Mouse (Mus musculus): ENCODE results near the gene Igfn1. TPM values are rescaled to one million over a fixed set of nuclear protein-coding genes. Genes with fewer than 3 reads are reported as not detected.

The Igfn1 gene
- not detected in 2 replicates for polyA plus RNA-seq (2016; fragmentation: Nextera tagmentation; extraction: Ambion mirVana)

DNA sequence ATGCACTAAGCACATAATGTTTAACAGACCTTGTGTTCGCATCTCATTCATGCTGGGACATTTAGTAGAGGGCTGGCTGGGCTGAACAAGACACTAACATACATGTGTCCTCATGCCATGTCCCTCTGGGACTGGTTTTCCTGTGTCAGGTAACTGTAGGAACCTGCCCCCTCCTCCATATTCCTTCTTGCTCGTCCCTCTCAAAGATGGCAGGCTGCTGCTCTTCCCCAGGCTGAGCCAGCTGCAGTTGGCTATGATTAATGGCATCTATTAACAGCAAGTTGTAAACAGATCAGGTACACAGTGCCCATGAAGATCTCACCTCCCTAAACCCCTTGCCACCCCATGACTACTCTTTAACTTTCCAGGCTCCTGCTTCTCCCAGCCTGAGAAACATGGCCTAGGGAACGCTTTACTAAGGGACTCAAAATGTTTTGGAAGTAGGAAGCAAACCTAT is at the start of gene Igfn1:
TSS of gene Igfn1 (minus strand) at position 51 of the 457 bp plus-strand sequence.
- peak within 1 kb of the TSS; percentile 78 for H3K4me2 ChIP-seq (replicated peaks)
- H3K27ac ChIP-seq (replicated peaks): no peak within 1 kb of the TSS
- peak within 1 kb of the TSS; percentile 46 for H3K4me3 ChIP-seq
- peaks cover 47% of the 10 kb centered on the region for H3K27me3 ChIP-seq
- H3K4me1 ChIP-seq: peaks cover 9% of the 10 kb centered on the region
- WGBS: 78% methylated on average over 3 of the region's 3 CpGs
- no peak within 1 kb of the TSS for H3K9ac ChIP-seq (replicated peaks)
- ATAC-seq (ENCODE audit: low FRiP score, low read depth): no peak
- no peaks in the 10 kb centered on the region for H3K9me3 ChIP-seq
- H3K36me3 ChIP-seq: no peaks in the 10 kb centered on the region

DNA sequence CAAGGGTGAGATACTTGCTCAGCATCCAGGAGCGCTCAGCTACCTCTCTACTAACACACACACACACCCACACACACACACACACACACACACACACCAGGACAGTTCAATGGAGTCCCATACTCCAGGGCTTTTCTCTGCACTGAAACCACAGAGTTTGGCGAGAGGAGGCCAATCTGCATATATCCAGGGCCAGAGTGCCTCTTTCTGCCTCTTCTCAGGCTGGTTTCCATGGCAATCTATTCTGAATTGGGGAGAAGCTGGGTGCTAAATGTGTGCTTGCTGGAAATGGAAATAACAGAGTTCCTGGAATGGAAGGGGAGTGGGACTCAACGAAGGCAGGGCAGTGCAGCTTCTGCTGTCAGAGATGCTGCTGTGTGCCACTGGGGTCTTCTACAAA is 49.6 kb upstream of the Igfn1 start:
- Histone ChIP-seq H3K4me2 (replicated peaks) (no peak overlapping the region), H3K36me3 (no peaks in the 10 kb centered on the region), H3K27me3 (peaks cover 48% of the 10 kb centered on the region), H3K27ac (replicated peaks) (0 out of 2 replicates have a peak overlapping the region, but pooled peaks have one; percentile 1), H3K4me3 (no peak overlapping the region), H3K4me1 (peaks cover 20% of the 10 kb centered on the region), H3K9me3 (no peaks in the 10 kb centered on the region), H3K9ac (replicated peaks) (no peak overlapping the region)
- peak; percentile 17; the same call in 1 of the 2 replicates for ATAC-seq (ENCODE audit: low FRiP score, low read depth)
- 35% methylated on average over 3 of the region's 3 CpGs for WGBS

DNA sequence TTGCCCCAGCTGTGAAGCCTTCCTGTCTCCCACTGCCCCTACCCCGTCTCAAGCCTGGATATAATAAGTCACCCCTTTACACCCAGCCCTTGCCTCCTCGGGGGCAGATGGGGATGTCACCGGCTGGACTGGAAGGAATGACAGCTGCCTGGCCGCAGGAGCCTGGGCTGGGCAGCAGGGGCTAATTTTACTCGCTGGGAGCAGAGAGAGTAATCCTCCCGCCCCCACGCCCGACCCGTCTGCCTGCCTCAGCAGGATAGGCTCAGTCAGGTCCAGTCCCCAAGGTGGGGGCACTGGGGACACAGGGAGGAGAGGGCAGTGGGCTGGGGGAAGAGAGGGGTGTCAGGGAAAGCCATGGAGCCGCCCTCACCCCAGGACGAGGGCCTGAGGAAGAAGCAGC is 46.4 kb upstream of the Igfn1 start, which contains the start of gene Cacna1s:
TSS of gene Cacna1s (plus strand) at position 204 of the 400 bp plus-strand sequence.
- H3K9ac ChIP-seq (replicated peaks): no peak within 1 kb of the TSS
- no peaks in the 10 kb centered on the region for H3K9me3 ChIP-seq
- no peak within 1 kb of the TSS for H3K4me2 ChIP-seq (replicated peaks)
- H3K27me3 ChIP-seq: peaks cover 71% of the 10 kb centered on the region
- H3K27ac ChIP-seq (replicated peaks): no peak within 1 kb of the TSS
- ATAC-seq (ENCODE audit: low FRiP score, low read depth): no peak
- H3K4me1 ChIP-seq: peaks cover 24% of the 10 kb centered on the region
- WGBS: 24% methylated on average over 11 of the region's 11 CpGs
- H3K4me3 ChIP-seq: no peak within 1 kb of the TSS
- H3K36me3 ChIP-seq: no peaks in the 10 kb centered on the region

DNA sequence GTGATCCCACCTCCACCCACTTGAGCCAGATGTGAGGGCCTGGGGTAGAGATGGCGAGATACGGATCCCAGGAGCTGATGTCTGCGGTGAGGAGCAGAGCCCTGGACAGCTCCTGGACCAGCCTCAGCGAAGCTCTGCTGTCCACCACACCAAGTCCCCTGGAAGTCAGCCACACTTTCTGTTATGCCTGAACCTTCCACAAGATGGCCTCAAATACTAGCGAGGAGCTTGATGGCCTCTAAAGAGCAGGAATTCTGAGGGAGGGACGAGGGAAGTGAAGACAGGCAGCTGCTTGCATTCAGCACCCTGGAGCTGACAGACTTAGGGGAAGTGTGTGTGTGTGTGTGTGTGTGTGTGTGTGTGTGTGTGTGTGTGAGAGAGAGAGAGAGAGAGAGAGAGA is 45.3 kb upstream of the Igfn1 start:
- H3K27me3 ChIP-seq: peaks cover 67% of the 10 kb centered on the region
- H3K4me1 ChIP-seq: peaks cover 20% of the 10 kb centered on the region
- H3K27ac ChIP-seq (replicated peaks): no peak overlapping the region
- H3K4me3 ChIP-seq: peak overlapping the region; percentile 40
- H3K36me3 ChIP-seq: no peaks in the 10 kb centered on the region
- peak; percentile 71 for ATAC-seq (ENCODE audit: low FRiP score, low read depth)
- WGBS: under 1% methylated on average over 6 of the region's 6 CpGs
- H3K9ac ChIP-seq (replicated peaks): peak overlapping the region; percentile 37; the same call in 1 of the 2 replicates
- peak overlapping the region; percentile 59 for H3K4me2 ChIP-seq (replicated peaks)
- H3K9me3 ChIP-seq: no peaks in the 10 kb centered on the region

DNA sequence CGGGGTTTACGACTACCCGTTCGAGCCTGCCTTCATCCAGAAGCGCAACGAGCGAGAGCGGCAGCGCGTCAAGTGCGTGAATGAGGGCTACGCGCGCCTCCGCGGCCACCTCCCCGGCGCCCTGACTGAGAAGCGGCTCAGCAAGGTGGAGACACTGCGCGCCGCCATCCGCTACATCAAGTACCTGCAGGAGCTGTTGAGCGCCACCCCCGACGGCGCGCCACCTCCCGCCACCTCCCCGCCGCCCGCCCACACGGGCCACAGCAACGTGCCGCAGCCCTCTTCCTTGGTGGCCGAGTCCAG is 44.8 kb upstream of the Igfn1 start:
- no peaks in the 10 kb centered on the region for H3K9me3 ChIP-seq
- H3K4me2 ChIP-seq (replicated peaks): peak overlapping the region; percentile 59
- peak overlapping the region; percentile 37 for H3K9ac ChIP-seq (replicated peaks)
- peak overlapping the region; percentile 40 for H3K4me3 ChIP-seq
- ATAC-seq (ENCODE audit: low FRiP score, low read depth): 0 out of 2 replicates have a peak, but pooled peaks have one; percentile 17
- peaks cover 66% of the 10 kb centered on the region for H3K27me3 ChIP-seq
- H3K4me1 ChIP-seq: peaks cover 15% of the 10 kb centered on the region
- no peaks in the 10 kb centered on the region for H3K36me3 ChIP-seq
- H3K27ac ChIP-seq (replicated peaks): no peak overlapping the region
- whole genome bisulfite sequencing: 2% methylated on average over 36 of the region's 36 CpGs

DNA sequence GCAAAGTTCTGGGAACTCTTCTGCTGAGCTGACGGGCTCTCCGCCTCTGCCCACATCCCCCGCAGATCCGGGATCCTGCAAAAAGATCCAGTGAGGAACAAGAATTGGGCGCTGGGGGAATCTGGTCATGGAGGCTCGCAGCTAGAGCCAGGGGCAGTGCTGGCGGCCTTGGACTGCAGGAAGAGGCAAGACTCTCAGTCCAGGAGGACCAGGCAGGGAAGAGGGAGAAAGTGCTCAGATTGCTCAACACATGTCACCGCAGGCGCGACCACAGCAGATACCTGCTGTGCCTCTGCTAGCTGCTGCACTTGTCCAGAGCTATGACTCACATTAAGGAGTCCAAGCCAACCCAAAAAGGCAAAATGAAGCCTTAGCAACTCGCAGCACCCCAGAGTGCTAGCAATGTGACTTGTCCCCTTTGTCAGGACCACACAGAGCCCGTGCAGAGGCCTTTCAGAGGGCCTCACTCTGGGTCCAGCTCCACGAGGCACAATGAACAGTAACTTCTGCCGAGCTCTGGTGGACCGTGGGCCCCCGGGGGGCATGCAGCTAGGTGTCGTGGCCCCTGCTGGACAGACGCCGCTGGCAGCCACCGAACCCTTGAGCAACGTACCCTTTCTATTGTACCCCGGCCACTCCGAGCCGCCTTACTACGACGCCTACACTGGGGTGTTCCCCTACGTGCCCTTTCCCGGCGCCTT is 44.3 kb upstream of the Igfn1 start, which contains the start of gene Ascl5:
TSS of gene Ascl5 (plus strand) at position 493 of the 701 bp plus-strand sequence.
- H3K4me3 ChIP-seq: peak within 1 kb of the TSS; percentile 40
- no peaks in the 10 kb centered on the region for H3K36me3 ChIP-seq
- H3K9ac ChIP-seq (replicated peaks): peak within 1 kb of the TSS; percentile 37
- peaks cover 10% of the 10 kb centered on the region for H3K4me1 ChIP-seq
- no peak for ATAC-seq (ENCODE audit: low FRiP score, low read depth)
- peaks cover 66% of the 10 kb centered on the region for H3K27me3 ChIP-seq
- peak within 1 kb of the TSS; percentile 59 for H3K4me2 ChIP-seq (replicated peaks)
- H3K9me3 ChIP-seq: no peaks in the 10 kb centered on the region
- H3K27ac ChIP-seq (replicated peaks): no peak within 1 kb of the TSS
- 22% methylated on average over 29 of the region's 29 CpGs for WGBS

DNA sequence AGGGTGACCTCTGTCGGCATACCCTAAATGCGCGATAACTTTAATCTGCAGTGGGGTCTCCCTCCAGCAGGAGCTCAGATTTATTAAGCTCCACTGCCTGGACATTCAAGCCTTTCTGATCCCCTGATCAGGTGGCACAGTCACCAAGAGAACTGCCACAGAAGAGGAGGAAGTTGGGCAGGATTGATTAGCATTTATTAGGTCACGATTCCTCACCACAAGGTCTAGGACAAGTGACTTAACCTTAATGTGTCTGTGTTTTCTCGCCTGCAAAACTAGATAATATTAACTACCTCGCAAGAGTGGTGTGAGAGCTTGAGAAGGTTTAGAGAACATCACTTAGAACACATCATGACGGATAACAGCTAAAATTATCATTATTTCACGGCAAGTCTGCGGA is 41.8 kb upstream of the Igfn1 start:
- Histone ChIP-seq H3K27ac (replicated peaks) (no peak overlapping the region), H3K9ac (replicated peaks) (no peak overlapping the region), H3K27me3 (peaks cover 47% of the 10 kb centered on the region), H3K4me3 (no peak overlapping the region), H3K36me3 (no peaks in the 10 kb centered on the region), H3K4me2 (replicated peaks) (no peak overlapping the region), H3K9me3 (no peaks in the 10 kb centered on the region), H3K4me1 (peaks cover 9% of the 10 kb centered on the region)
- ATAC-seq (ENCODE audit: low FRiP score, low read depth): no peak
- WGBS: 80% methylated on average over 9 of the region's 9 CpGs

DNA sequence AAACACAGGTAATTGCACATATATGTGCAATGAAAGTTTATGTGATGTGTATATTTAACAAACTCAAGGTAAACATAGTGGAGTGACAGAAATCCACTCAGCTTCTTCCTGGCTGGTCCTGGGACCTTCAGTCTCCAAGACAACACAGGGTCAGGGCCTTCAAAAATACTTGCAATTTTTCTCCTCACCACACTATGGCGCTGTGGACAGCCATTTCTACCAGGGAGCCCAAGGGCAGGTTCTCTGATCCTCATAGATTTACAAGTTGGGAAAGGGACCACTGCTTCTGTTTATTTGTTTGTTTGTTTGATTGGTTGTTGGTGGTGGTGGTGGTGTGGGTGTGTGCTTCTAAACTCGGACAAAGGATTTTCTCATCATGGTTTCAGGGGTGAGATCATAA is 41.3 kb upstream of the Igfn1 start:
- H3K4me3 ChIP-seq: no peak overlapping the region
- peaks cover 9% of the 10 kb centered on the region for H3K4me1 ChIP-seq
- no peak overlapping the region for H3K9ac ChIP-seq (replicated peaks)
- no peak overlapping the region for H3K27ac ChIP-seq (replicated peaks)
- whole genome bisulfite sequencing: 3% methylated on average over 2 of the region's 2 CpGs
- peaks cover 43% of the 10 kb centered on the region for H3K27me3 ChIP-seq
- H3K9me3 ChIP-seq: no peaks in the 10 kb centered on the region
- H3K4me2 ChIP-seq (replicated peaks): no peak overlapping the region
- no peaks in the 10 kb centered on the region for H3K36me3 ChIP-seq
- no peak for ATAC-seq (ENCODE audit: low FRiP score, low read depth)

DNA sequence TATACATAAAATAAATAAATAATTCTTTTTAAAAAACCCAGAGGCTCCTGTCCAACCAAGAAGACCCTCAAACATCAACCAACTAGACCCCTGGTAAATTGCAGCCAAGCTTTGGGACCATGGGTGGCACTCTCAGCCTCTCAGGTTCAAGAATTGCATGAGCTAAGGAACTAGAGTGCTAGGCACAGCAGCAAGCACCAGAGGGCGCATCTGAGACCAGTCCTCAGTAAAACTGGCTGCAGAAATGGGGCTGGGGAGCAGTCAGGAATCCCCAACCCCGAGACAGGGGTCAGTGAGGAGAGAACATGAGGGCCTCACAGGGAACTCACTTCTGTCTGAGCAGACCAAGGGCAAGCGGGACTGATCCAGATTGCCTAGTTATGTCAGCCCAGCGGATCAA is 39.6 kb upstream of the Igfn1 start:
- H3K9me3 ChIP-seq: no peaks in the 10 kb centered on the region
- 10% methylated on average over 4 of the region's 4 CpGs for WGBS
- no peak overlapping the region for H3K4me3 ChIP-seq
- no peak overlapping the region for H3K9ac ChIP-seq (replicated peaks)
- no peak for ATAC-seq (ENCODE audit: low FRiP score, low read depth)
- no peak overlapping the region for H3K27ac ChIP-seq (replicated peaks)
- H3K4me2 ChIP-seq (replicated peaks): no peak overlapping the region
- H3K27me3 ChIP-seq: peaks cover 33% of the 10 kb centered on the region
- no peaks in the 10 kb centered on the region for H3K36me3 ChIP-seq
- H3K4me1 ChIP-seq: peaks cover 6% of the 10 kb centered on the region; the same call in 1 of the 2 replicates

DNA sequence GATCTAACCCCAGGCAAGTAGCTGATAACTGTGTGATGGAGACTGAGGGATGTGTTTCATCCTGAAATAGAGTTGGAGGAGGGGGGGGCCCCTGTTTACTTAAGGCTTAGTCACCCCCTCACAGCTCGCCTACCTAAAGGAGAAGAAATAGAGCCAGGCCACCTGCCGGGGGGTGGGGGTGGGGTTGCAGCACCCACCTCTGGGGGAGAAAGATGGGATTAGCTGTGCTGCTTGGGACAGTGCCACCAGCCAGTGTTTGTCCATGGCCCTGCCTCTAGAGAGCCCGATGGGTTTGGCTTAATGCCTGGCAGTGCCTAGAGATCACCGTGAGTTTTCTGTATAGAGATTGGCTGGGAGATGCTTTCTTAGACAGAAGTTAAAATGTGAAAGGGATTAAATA is 34.7 kb upstream of the Igfn1 start:
- ATAC-seq (ENCODE audit: low FRiP score, low read depth): no peak; the same call in 1 of the 2 replicates
- H3K27ac ChIP-seq (replicated peaks): no peak overlapping the region
- WGBS: 23% methylated on average over 4 of the region's 4 CpGs
- H3K4me1 ChIP-seq: peaks cover 7% of the 10 kb centered on the region; the same call in 1 of the 2 replicates
- no peaks in the 10 kb centered on the region for H3K9me3 ChIP-seq
- no peaks in the 10 kb centered on the region for H3K36me3 ChIP-seq
- no peak overlapping the region for H3K4me3 ChIP-seq
- H3K9ac ChIP-seq (replicated peaks): no peak overlapping the region
- H3K27me3 ChIP-seq: 0 out of 2 replicates have a peak, but pooled peaks cover 18% of the 10 kb centered on the region
- no peak overlapping the region for H3K4me2 ChIP-seq (replicated peaks)

DNA sequence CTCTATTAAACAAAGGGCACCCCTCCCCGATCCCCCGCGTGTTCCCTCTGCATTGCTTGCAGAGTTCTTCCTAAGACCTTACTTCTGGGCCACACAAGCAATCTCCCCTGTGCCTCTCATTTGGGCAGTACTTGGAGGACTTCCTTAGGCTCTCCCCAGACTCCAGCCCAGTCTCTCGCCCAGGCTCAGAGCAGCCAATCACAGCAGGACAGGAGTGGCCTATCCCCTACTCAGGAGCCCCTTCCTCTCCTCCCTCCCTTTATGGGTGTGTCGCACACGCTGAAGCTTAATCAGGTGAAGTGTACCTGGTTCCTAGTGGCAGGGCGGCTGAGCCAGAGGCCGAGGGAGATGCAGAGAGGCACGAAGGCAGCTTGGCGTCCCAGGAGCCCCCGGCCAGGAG is 34.3 kb upstream of the Igfn1 start:
- H3K27ac ChIP-seq (replicated peaks): no peak overlapping the region
- H3K9me3 ChIP-seq: no peaks in the 10 kb centered on the region
- no peak overlapping the region for H3K4me3 ChIP-seq
- 16% methylated on average over 11 of the region's 11 CpGs for WGBS
- peaks cover 7% of the 10 kb centered on the region; the same call in 1 of the 2 replicates for H3K4me1 ChIP-seq
- 0 out of 2 replicates have a peak, but pooled peaks cover 18% of the 10 kb centered on the region for H3K27me3 ChIP-seq
- ATAC-seq (ENCODE audit: low FRiP score, low read depth): 0 out of 2 replicates have a peak, but pooled peaks have one; percentile 19
- H3K36me3 ChIP-seq: peaks cover 4% of the 10 kb centered on the region
- no peak overlapping the region for H3K4me2 ChIP-seq (replicated peaks)
- H3K9ac ChIP-seq (replicated peaks): no peak overlapping the region

DNA sequence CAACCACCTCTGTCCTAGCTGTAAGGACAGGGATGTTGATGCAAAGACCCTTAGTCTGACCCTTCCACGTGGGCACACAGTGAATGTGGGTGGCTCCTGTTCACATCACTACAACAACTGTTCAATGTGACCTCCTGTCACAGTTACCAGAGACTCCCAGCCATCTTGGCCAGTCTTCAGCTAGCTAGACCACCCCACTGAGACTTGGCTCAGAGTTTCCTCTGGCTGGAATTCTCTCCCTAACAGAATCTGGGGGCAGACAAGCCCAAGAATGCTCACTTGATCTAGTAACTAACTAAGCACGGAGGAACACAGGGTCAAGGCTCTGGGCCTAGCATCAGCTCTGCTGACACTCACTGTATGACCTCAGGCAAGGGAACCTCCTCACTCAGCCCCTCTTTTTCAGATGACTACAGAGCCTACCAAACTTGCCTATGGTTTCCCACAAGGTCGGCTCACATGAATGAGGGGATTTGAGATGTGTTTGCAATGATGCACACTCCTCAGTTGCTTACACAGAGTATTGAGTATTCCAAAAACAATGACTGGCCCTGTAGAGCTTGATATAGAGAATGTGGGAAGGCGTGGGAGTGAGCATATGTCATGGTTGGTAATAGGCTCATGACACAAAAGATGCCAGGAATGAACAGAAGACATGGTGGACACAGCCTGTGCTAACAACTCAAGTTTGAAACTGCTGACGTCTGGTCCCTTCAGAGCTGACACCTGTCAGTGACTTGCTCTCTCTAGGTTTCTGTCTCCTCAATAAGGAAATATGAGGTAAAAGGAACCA is 32.8 kb upstream of the Igfn1 start:
- WGBS: 75% methylated on average over 5 of the region's 5 CpGs
- H3K9me3 ChIP-seq: no peaks in the 10 kb centered on the region
- peaks cover 19% of the 10 kb centered on the region for H3K36me3 ChIP-seq
- no peak for ATAC-seq (ENCODE audit: low FRiP score, low read depth)
- H3K27me3 ChIP-seq: 0 out of 2 replicates have a peak, but pooled peaks cover 18% of the 10 kb centered on the region
- H3K27ac ChIP-seq (replicated peaks): no peak overlapping the region
- no peak overlapping the region for H3K4me3 ChIP-seq
- peaks cover 7% of the 10 kb centered on the region; the same call in 1 of the 2 replicates for H3K4me1 ChIP-seq
- H3K4me2 ChIP-seq (replicated peaks): no peak overlapping the region
- no peak overlapping the region for H3K9ac ChIP-seq (replicated peaks)
